Mouse (Mus musculus) embryonic facial prominence, embryonic 13.5 days (tissue): ENCODE measurements around the gene Srrm3. TPM values are rescaled to one million over a fixed set of nuclear protein-coding genes. Genes with fewer than 3 reads are reported as not detected.

Experiments
- ATAC-seq: fragments of 200-750 bp; cut with Nextera tagmentation; 2 replicates; pipeline ENCODE4 v1.8.0; 2017; ENCODE audit warnings: low read depth; ENCODE audit not compliant: insufficient number of reproducible peaks, insufficient read depth, low FRiP score, low TSS enrichment
- H3K27ac ChIP-seq: fragments of 300-500 bp; sonication (generic); 2 replicates; pipeline ENCODE4 v1.5.1; 2015; ENCODE audit warnings: moderate library complexity, mild to moderate bottlenecking, inconsistent platforms
- H3K27me3 ChIP-seq: fragments of 300-500 bp; sonication (generic); 2 replicates; pipeline ENCODE4 v1.6.1; 2015; ENCODE audit warnings: mild to moderate bottlenecking, inconsistent platforms
- H3K36me3 ChIP-seq: fragments of 300-500 bp; sonication (generic); 2 replicates; pipeline ENCODE4 v1.6.1; 2015; ENCODE audit warnings: mild to moderate bottlenecking, inconsistent platforms
- H3K4me1 ChIP-seq: fragments of 300-500 bp; sonication (generic); 2 replicates; pipeline ENCODE4 v1.6.1; 2015; ENCODE audit warnings: inconsistent platforms
- H3K4me2 ChIP-seq: fragments of 300-500 bp; sonication (generic); 2 replicates; pipeline ENCODE4 v1.6.1; 2015; ENCODE audit warnings: moderate library complexity, mild to moderate bottlenecking, inconsistent platforms
- H3K4me3 ChIP-seq: fragments of 300-500 bp; sonication (generic); 2 replicates; pipeline ENCODE4 v1.5.1; 2015; ENCODE audit warnings: mild to moderate bottlenecking, inconsistent platforms
- H3K9ac ChIP-seq: fragments of 300-500 bp; sonication (generic); 2 replicates; pipeline ENCODE4 v1.6.1; 2015; ENCODE audit warnings: mild to moderate bottlenecking, inconsistent platforms
- H3K9me3 ChIP-seq: fragments of 300-500 bp; sonication (generic); 2 replicates; pipeline ENCODE4 v1.6.1; 2016; ENCODE audit warnings: inconsistent platforms
- WGBS: fragments of 180-500 bp; shearing (Covaris S2); methylation state at CpG from one replicate; pipeline ENCODE4 v1.1.7; 2015; ENCODE audit warnings: mixed read lengths; 5-methylcytosine and 5-hydroxymethylcytosine counted together
- polyA plus RNA-seq: library from polyadenylated mRNA; unstranded; fragments of >200 nt; fragmentation: Nextera tagmentation; extraction: Ambion mirVana; gene quantifications from 2 replicates; pipeline ENCODE4 v1.2.1, GENCODE M21; 2015

Gene Srrm3
- polyA plus RNA-seq, 1 experiment from 2014 or later = 1.1 TPM

DNA sequence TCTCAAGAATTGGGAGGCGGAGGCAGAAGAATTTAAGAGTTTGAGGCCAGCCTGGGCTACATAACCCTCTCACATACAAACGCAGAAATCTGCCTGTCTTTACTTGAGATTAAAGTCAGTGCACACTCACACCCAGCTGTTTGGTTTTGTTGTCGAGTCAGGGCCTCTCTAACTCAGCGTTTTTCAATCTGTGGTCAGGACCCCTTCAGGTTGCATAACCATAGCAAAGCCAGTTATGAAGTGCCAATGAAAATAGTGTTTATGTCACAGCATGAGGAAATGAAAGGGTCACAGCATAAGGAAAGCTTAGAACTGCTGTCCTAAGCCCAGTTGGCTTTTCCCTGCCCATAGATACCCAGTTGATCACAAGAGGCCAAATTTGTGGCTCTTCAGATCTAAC is 100.2 kb downstream of the Srrm3 start:
- Histone ChIP-seq H3K9ac (no peak overlapping the region), H3K4me1 (peaks cover 36% of the 10 kb centered on the region), H3K27ac (no peak overlapping the region), H3K27me3 (no peaks in the 10 kb centered on the region), H3K36me3 (peaks cover 56% of the 10 kb centered on the region), H3K4me3 (no peak overlapping the region), H3K4me2 (no peak overlapping the region), H3K9me3 (no peaks in the 10 kb centered on the region)
- ATAC-seq = no peak
- 81% methylated on average over 4 of the region's 4 CpGs for WGBS

- Histone ChIP-seq H3K4me2 (no peak overlapping the region), H3K4me1 (peaks cover 36% of the 10 kb centered on the region), H3K4me3 (no peak overlapping the region), H3K27me3 (no peaks in the 10 kb centered on the region), H3K9me3 (no peaks in the 10 kb centered on the region), H3K9ac (no peak overlapping the region), H3K36me3 (peaks cover 58% of the 10 kb centered on the region), H3K27ac (no peak overlapping the region)
- no peak for ATAC-seq
- WGBS = 81% methylated on average over 13 of the region's 13 CpGs
Measured at GRCm38 (mm10) chr5:135907256-135907655, 100.6 kb downstream of the Srrm3 start.

GRCm38 (mm10) chr5:135908185-135908584 is 101.5 kb downstream of the Srrm3 start:
- no peak overlapping the region for H3K9ac ChIP-seq
- no peak overlapping the region; the same call in 1 of the 2 replicates for H3K27ac ChIP-seq
- H3K9me3 ChIP-seq = no peaks in the 10 kb centered on the region
- H3K27me3 ChIP-seq = no peaks in the 10 kb centered on the region
- no peak overlapping the region for H3K4me2 ChIP-seq
- peaks cover 61% of the 10 kb centered on the region for H3K36me3 ChIP-seq
- no peak for ATAC-seq
- H3K4me3 ChIP-seq = no peak overlapping the region
- peaks cover 33% of the 10 kb centered on the region for H3K4me1 ChIP-seq
- 79% methylated on average over 12 of the region's 12 CpGs for WGBS

- no peak for ATAC-seq
- no peak overlapping the region for H3K9ac ChIP-seq
- H3K27me3 ChIP-seq = no peaks in the 10 kb centered on the region
- no peak overlapping the region for H3K4me2 ChIP-seq
- no peak overlapping the region for H3K27ac ChIP-seq
- no peaks in the 10 kb centered on the region for H3K9me3 ChIP-seq
- H3K36me3 ChIP-seq = peaks cover 69% of the 10 kb centered on the region
- no peak overlapping the region for H3K4me3 ChIP-seq
- whole genome bisulfite sequencing = 93% methylated on average over 16 of the region's 16 CpGs
- peaks cover 27% of the 10 kb centered on the region for H3K4me1 ChIP-seq
Measured at GRCm38 (mm10) chr5:135908989-135909388, 102.3 kb downstream of the Srrm3 start.

DNA sequence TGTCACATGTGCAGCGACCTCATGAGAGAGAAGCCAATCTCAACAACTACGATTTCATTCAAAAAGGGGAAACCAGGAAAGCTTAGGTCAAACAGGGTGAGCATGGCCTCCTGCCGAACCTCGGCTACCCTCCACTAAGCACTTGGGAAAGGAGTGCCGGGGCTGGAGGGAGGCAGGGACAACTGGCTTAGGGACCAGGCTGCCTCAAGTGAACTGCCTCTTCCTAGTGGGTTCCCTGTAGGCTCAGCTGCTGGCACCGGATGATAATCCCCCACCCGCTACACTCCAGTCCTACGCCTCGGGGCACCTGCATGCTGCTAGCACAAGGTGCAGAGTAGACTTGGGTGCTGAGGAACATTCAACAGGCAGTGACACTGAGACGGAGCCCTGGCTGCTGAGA is 103.0 kb downstream of the Srrm3 start:
- H3K4me3 ChIP-seq = no peak overlapping the region
- H3K27ac ChIP-seq = no peak overlapping the region; the same call in 1 of the 2 replicates
- peaks cover 20% of the 10 kb centered on the region for H3K4me1 ChIP-seq
- no peaks in the 10 kb centered on the region for H3K27me3 ChIP-seq
- ATAC-seq = no peak
- no peaks in the 10 kb centered on the region for H3K9me3 ChIP-seq
- H3K4me2 ChIP-seq = no peak overlapping the region
- 88% methylated on average over 10 of the region's 10 CpGs for WGBS
- peaks cover 72% of the 10 kb centered on the region for H3K36me3 ChIP-seq
- H3K9ac ChIP-seq = no peak overlapping the region

DNA sequence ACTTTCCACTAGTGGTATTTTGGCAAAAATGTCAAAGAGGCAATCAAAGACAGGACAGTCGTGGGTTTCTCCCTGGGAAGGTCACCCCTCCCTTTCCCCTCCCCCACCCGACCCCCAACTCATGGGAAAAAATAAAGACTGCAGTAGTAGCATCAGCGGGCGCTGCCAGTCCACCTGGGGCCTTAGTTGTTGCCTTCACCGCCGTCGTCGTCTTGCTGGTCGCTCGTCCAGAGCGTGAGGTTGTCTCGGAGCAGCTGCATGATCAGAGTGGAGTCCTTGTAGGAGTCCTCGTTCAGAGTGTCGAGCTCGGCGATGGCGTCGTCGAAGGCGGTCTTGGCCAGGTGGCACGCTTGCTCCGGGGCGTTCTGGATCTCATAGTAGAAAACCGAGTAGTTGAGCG is 104.1 kb downstream of the Srrm3 start:
- no peak for ATAC-seq
- 91% methylated on average over 25 of the region's 25 CpGs for WGBS
- no peak overlapping the region for H3K4me2 ChIP-seq
- H3K9me3 ChIP-seq = no peaks in the 10 kb centered on the region
- no peak overlapping the region for H3K4me3 ChIP-seq
- H3K36me3 ChIP-seq = peaks cover 74% of the 10 kb centered on the region
- H3K27me3 ChIP-seq = no peaks in the 10 kb centered on the region
- H3K27ac ChIP-seq = no peak overlapping the region
- H3K4me1 ChIP-seq = peaks cover 14% of the 10 kb centered on the region
- no peak overlapping the region for H3K9ac ChIP-seq

- no peak for ATAC-seq
- Histone ChIP-seq H3K4me2 (no peak overlapping the region), H3K9ac (no peak overlapping the region), H3K4me3 (no peak overlapping the region), H3K4me1 (peaks cover 9% of the 10 kb centered on the region; the same call in 1 of the 2 replicates), H3K27ac (no peak overlapping the region), H3K9me3 (no peaks in the 10 kb centered on the region), H3K27me3 (no peaks in the 10 kb centered on the region), H3K36me3 (peaks cover 78% of the 10 kb centered on the region)
- 85% methylated on average over 11 of the region's 11 CpGs for WGBS
Measured at GRCm38 (mm10) chr5:135911633-135912220, 105.0 kb downstream of the Srrm3 start.

GRCm38 (mm10) chr5:135913201-135913600 is 106.5 kb downstream of the Srrm3 start:
- peaks cover 7% of the 10 kb centered on the region; the same call in 1 of the 2 replicates for H3K4me1 ChIP-seq
- H3K27ac ChIP-seq = no peak overlapping the region
- H3K9me3 ChIP-seq = no peaks in the 10 kb centered on the region
- 87% methylated on average over 5 of the region's 5 CpGs for WGBS
- no peak overlapping the region for H3K4me2 ChIP-seq
- ATAC-seq = no peak
- H3K9ac ChIP-seq = no peak overlapping the region
- no peaks in the 10 kb centered on the region for H3K27me3 ChIP-seq
- no peak overlapping the region for H3K4me3 ChIP-seq
- H3K36me3 ChIP-seq = peaks cover 76% of the 10 kb centered on the region

GRCm38 (mm10) chr5:135914156-135914555 is 107.5 kb downstream of the Srrm3 start:
- H3K4me1 ChIP-seq = peaks cover 2% of the 10 kb centered on the region; the same call in 1 of the 2 replicates
- H3K9ac ChIP-seq = no peak overlapping the region
- no peak for ATAC-seq
- no peaks in the 10 kb centered on the region for H3K9me3 ChIP-seq
- H3K4me3 ChIP-seq = no peak overlapping the region
- peaks cover 78% of the 10 kb centered on the region for H3K36me3 ChIP-seq
- H3K27ac ChIP-seq = no peak overlapping the region
- H3K27me3 ChIP-seq = no peaks in the 10 kb centered on the region
- no peak overlapping the region for H3K4me2 ChIP-seq
- WGBS = 91% methylated on average over 6 of the region's 6 CpGs

- Histone ChIP-seq H3K36me3 (peaks cover 76% of the 10 kb centered on the region), H3K9me3 (no peaks in the 10 kb centered on the region), H3K4me1 (no peaks in the 10 kb centered on the region), H3K9ac (no peak overlapping the region), H3K27ac (no peak overlapping the region), H3K4me3 (no peak overlapping the region), H3K4me2 (no peak overlapping the region), H3K27me3 (no peaks in the 10 kb centered on the region)
- 89% methylated on average over 6 of the region's 6 CpGs for WGBS
- ATAC-seq = no peak
Measured at GRCm38 (mm10) chr5:135916051-135916565, 109.4 kb downstream of the Srrm3 start.

- Histone ChIP-seq H3K4me2 (no peak overlapping the region), H3K9ac (no peak overlapping the region), H3K4me3 (no peak overlapping the region), H3K36me3 (peaks cover 76% of the 10 kb centered on the region), H3K27me3 (no peaks in the 10 kb centered on the region), H3K4me1 (no peaks in the 10 kb centered on the region), H3K27ac (no peak overlapping the region), H3K9me3 (no peaks in the 10 kb centered on the region)
- 92% methylated on average over 3 of the region's 3 CpGs for WGBS
- no peak for ATAC-seq
Measured at GRCm38 (mm10) chr5:135916601-135917000, 109.9 kb downstream of the Srrm3 start.

DNA sequence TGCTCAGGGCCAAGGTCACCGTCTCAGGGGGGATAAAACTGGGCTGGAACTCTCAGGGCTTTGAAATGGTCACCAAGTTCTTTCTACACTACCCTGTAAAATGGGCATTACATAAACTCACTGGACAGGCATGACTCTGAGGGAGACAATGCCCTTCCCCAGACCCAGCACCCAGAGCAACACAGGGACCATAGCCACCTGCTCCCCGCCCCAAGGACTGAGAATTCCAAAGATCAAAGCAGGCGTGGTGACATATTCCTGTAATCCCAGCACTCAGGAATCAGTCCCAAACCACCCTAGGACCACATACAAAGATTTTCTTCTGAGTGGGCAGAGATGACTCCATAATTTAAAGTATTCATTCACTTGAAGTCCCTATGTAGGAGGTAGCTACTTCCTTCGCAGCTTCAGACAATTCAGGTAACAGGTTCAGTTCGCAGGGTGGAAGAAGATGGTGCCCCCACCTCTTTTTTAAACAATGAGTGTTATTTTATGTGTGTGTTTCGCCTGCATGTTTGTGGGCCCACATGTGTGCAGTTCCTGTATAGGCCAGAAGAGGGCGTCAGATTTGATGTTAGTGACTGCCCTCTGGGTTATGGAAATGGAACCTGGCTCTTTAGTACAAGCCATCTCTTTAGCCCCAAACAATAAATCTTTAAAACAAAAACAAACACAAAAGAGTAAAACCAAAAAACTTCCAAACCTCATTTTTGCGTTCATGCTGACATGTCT is 110.8 kb downstream of the Srrm3 start:
- no peak for ATAC-seq
- no peak overlapping the region for H3K27ac ChIP-seq
- WGBS = 94% methylated on average over 8 of the region's 8 CpGs
- no peaks in the 10 kb centered on the region for H3K9me3 ChIP-seq
- H3K4me3 ChIP-seq = no peak overlapping the region
- peaks cover 81% of the 10 kb centered on the region for H3K36me3 ChIP-seq
- no peak overlapping the region for H3K4me2 ChIP-seq
- no peaks in the 10 kb centered on the region for H3K4me1 ChIP-seq
- no peaks in the 10 kb centered on the region for H3K27me3 ChIP-seq
- no peak overlapping the region for H3K9ac ChIP-seq
